Mouse (Mus musculus) telencephalon, adult 2 months (tissue): ENCODE results near the gene Fut8.

Experiments used
- DNase-seq: peaks from one replicate; pipeline ENCODE4 v3.0.0-alpha.2; 2011; ENCODE audit warnings: low read depth, low spot score

Fut8 gene

GRCm38 (mm10) chr12:77305502-77305901, 67.6 kb downstream of the Fut8 start:
- DNase-seq: no peak

- DNase-seq: no peak
Observed at GRCm38 (mm10) chr12:77306759-77307314, 68.9 kb downstream of the Fut8 start.

GRCm38 (mm10) chr12:77309507-77309906, 71.6 kb downstream of the Fut8 start:
- no peak for DNase-seq

GRCm38 (mm10) chr12:77313502-77313901, 75.6 kb downstream of the Fut8 start:
- no peak for DNase-seq

- no peak for DNase-seq
Observed at GRCm38 (mm10) chr12:77324142-77324541, 86.2 kb downstream of the Fut8 start.

- DNase-seq: no peak
Observed at GRCm38 (mm10) chr12:77346521-77346920, 108.6 kb downstream of the Fut8 start.

GRCm38 (mm10) chr12:77349543-77349942, 111.6 kb downstream of the Fut8 start:
- DNase-seq: no peak

- DNase-seq: no peak
Observed at GRCm38 (mm10) chr12:77415720-77416119, 177.8 kb downstream of the Fut8 start.

- DNase-seq: no peak
Observed at GRCm38 (mm10) chr12:77421667-77422393, 183.9 kb downstream of the Fut8 start.

- no peak for DNase-seq
Observed at GRCm38 (mm10) chr12:77426093-77426492, 188.2 kb downstream of the Fut8 start.

GRCm38 (mm10) chr12:77428165-77428564, 190.2 kb downstream of the Fut8 start:
- no peak for DNase-seq

- no peak for DNase-seq
Observed at GRCm38 (mm10) chr12:77429381-77429780, 191.5 kb downstream of the Fut8 start.

- no peak for DNase-seq
Observed at GRCm38 (mm10) chr12:77436733-77437132, 198.8 kb downstream of the Fut8 start.

GRCm38 (mm10) chr12:77450816-77451215, 212.9 kb downstream of the Fut8 start:
- no peak for DNase-seq

- DNase-seq: peak; percentile 17
Observed at GRCm38 (mm10) chr12:77466178-77466577, 228.3 kb downstream of the Fut8 start.

- DNase-seq: no peak
Observed at GRCm38 (mm10) chr12:77479931-77480330, 242.0 kb downstream of the Fut8 start.

GRCm38 (mm10) chr12:77481153-77481552, 243.2 kb downstream of the Fut8 start:
- DNase-seq: no peak

- DNase-seq: no peak
Observed at GRCm38 (mm10) chr12:77481799-77482198, 243.9 kb downstream of the Fut8 start.

- no peak for DNase-seq
Observed at GRCm38 (mm10) chr12:77483180-77483855, 245.4 kb downstream of the Fut8 start.

- no peak for DNase-seq
Observed at GRCm38 (mm10) chr12:77484761-77485160, 246.8 kb downstream of the Fut8 start.

- no peak for DNase-seq
Observed at GRCm38 (mm10) chr12:77491478-77491877, 253.6 kb downstream of the Fut8 start.

- no peak for DNase-seq
Observed at GRCm38 (mm10) chr12:77495781-77496180, 257.9 kb downstream of the Fut8 start.

GRCm38 (mm10) chr12:77498153-77498552, 260.2 kb downstream of the Fut8 start:
- DNase-seq: no peak
